Mouse (Mus musculus) C2C12 (cell line): ENCODE measurements around the gene Rpl35a.

ENCODE experiments used
- CEBPB ChIP-seq: IDR thresholded peaks from one replicate; pipeline ENCODE4 v1.6.1; 2011; ENCODE audit warnings: low read depth, mild to moderate bottlenecking, control low read depth, moderate library complexity
- CTCF ChIP-seq: IDR thresholded peaks from one replicate; pipeline ENCODE4 v1.5.1; 2011; ENCODE audit not compliant: control insufficient read depth, insufficient read depth, insufficient read length
- MAX ChIP-seq: IDR thresholded peaks from one replicate; pipeline ENCODE4 v1.6.1; 2011; ENCODE audit warnings: mild to moderate bottlenecking, control low read depth
- MYOD1 ChIP-seq: IDR thresholded peaks from one replicate; pipeline ENCODE4 v1.6.1; 2011; ENCODE audit warnings: low read depth; ENCODE audit not compliant: control insufficient read depth, insufficient read length
- MYOG ChIP-seq: IDR thresholded peaks from one replicate; pipeline ENCODE4 v1.6.1; 2011; ENCODE audit not compliant: control insufficient read depth, insufficient read length; ENCODE audit errors: extremely low read depth
- USF1 ChIP-seq: IDR thresholded peaks from one replicate; pipeline ENCODE4 v1.6.1; 2011; ENCODE audit warnings: low read depth, mild to moderate bottlenecking, control low read depth, moderate library complexity

DNA sequence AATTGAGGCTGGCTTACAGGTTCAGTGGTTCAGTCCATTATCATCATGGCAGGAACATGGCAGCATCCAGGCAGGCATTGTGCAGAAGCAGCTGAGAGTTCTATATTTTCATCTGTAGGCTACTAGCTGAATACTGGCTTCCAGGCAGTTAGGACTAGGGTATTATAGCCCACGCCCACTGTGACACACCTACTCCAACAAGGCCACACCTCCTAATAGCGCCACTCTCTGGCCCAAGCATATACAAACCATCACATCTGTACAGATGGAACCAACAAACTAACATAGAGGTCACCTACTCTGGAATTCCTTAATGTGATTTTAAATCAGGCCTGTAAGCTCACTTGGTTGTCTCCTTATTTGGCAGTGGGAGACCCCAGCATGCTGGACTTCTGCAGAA, 7.6 kb upstream of the Rpl35a start:
- no peak for TF ChIP-seq CTCF
- TF ChIP-seq CEBPB, result no peak
- TF ChIP-seq MYOG, result no peak
- TF ChIP-seq USF1, result no peak
- TF ChIP-seq MYOD1, result no peak
- no peak for TF ChIP-seq MAX
